Mouse (Mus musculus) adrenal gland (tissue): ENCODE measurements at regions not wholly inside any gene's neighbourhood (a gene's known extent, or its start where the extent isn't known, plus 50 kb on each side); places are given as distances from the start of the nearest gene placed in this dataset.
"Not testable (repeated sequence)": the region's sequence is repeated elsewhere in the genome, so short reads cannot be mapped to it uniquely, and the experiment has no call there.

Experiments used
- intact Hi-C: fragments of 180-260 bp; cut with DNase I; formaldehyde crosslinking; loops from one replicate; pipeline ENCODE4 v1.15.1; 2025

DNA sequence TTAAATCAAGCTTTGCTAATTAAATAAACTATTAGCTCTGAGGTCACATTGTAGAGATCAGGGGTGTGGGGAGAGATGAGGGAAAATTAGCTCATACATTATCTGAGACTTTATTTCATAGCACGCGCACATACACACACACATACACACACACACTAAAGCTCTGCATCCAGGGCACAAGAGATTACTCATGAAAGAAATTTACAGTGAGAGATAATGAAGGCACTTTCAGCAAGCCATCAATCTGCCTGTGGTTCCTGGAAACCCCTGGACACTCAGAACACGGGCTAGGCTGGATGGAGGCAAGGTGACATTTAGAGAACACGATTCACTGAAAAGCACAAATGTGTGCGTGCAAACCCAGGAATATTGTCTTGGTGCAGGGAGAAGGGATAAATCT lies 60.2 kb downstream of the Scg2 start:
- intact Hi-C loops: no loop called here

DNA sequence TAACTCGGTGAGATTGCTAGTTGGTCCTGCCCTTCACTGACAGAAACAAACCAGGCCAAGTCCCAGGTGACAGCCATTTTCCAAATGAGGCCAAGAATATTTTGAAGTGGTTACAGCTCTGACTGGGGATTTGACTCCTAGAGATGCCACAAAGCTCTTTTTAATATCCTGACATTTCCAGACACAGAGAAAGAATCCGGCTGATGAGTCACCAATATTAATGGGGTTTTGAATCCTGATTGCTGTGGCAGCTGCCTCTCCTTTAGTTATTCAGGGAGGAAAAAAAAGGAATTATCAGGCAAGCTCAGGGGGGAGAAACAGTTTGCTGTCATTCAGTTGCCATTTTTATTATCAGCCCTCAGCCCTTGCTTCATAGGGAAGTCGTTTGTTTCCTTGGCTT lies 65.1 kb downstream of the Scg2 start:
- intact Hi-C loops: no loop called here

DNA sequence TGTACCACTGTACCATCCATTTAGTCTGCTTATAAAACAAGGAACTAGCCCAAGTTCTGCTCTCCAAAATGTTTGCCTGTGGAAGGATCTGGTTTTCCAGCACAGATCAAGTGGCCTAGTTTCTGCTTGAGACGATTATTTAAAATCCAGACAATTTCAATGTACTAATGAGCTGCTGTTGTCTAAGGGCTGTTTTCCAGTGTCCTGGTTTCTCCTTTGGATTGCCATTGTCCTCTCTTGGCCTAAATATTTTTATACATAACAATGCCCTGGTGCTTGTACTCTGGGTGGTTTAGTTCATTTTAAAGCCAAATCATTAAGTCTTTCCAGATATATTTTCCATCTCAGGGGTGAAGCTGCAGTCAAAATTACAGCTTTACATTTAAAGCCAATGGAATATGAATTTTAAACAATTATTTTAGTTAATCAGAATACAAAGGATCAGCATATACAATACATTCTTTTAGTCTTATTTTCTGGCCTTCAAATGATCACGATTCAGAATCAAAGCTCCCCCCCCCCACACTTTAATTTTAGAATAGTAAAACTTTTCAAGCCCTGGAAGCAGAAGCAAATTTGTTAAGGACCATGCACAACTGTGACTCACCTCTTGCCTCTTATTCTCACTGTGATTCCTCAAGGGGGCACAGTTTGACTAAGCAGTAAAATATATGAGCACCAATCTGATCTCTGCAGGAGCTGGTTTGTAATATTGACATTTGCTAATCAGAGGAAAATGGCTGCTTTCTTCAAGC lies 82.5 kb downstream of the Scg2 start:
- intact Hi-C loops: no loop called here

DNA sequence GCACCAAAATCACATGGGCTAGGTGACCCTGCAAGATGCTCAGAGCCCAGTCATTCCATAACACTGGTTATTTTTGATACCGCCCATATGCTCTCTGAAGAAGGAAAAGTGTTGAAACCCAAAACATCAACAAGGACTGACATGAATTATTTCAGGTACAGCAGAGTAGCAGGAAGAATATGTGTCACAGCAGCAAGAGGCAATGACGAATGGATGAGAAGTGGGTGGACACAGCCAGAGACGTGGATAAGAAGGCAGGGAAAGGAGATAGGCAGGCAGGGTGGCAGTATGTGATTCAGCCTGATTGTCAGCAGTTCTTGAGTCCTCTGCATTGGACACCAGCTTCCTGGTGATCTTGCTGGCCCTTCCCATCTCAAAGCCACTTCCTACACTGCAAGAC lies 93.4 kb downstream of the Scg2 start:
- intact Hi-C loops: no loop called here

DNA sequence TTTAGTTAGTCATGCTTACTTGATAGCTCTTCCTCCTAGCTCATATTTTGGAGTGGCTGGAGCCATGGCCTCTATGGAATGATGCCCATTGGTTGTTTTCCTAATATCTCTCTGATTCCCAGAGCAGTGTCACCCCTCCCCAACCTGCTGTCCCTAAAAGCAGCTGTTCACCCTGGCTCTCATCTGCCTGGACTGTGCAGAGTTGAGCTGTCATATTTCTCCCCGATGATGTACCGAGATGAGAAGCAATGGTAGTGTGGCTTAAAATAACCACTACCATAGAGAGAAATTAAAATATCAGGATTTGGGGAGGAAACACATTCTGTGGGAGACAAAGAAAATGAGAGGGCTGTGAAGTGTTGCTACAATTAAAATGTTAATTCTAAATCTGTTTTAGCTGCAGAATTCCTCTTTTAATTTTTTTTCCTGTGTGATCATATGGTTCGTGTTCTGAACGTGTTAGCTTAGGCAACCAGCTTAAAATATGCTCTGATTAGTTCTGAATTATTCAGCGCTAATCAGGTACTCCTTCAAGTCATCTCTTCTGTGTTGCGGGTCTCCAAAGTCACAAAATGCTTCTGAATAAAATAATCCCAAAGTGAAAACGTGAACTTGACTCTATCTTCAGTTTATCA lies 104.3 kb downstream of the Scg2 start:
- intact Hi-C loops: no loop called here

DNA sequence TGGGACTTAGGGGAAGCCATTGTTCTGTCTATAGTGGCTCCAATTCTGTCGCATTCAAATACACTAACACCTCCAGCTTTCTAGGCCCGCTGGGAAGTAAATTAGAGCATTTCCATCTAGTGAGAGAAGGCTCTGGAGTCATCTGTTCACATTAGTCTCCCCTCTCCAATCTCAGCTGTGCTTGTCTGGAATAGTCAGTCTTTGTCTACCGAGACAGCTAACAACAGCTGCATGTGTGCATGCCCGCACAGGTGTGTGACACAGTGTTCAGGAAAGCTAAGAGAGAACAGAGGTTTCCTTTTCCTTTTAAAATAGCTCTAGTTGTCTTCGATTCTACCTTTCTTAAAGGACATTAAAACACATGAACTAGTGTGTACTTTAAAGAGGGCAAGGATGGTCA lies 122.7 kb downstream of the Scg2 start:
- intact Hi-C loops: no loop called here

DNA sequence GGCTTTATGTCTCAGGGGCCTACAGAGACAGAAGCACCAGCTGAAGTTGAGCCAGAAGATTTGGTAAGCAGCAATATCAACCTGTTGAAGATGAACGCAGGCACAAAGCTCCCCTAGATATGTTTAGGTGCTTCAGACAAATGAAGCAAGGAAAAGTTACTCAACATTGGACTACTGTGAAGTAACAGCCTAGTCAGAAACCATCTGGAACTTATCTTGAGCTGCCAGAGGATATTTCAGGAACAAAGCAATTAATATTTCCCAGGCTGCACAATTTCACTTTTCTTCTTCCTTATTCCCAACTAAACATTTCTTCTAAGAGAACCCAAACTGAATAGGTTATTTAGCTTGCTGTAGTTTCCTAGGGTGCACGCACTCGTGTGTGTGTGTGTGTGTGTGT lies 125.1 kb downstream of the Scg2 start:
- intact Hi-C loops: no loop called here

DNA sequence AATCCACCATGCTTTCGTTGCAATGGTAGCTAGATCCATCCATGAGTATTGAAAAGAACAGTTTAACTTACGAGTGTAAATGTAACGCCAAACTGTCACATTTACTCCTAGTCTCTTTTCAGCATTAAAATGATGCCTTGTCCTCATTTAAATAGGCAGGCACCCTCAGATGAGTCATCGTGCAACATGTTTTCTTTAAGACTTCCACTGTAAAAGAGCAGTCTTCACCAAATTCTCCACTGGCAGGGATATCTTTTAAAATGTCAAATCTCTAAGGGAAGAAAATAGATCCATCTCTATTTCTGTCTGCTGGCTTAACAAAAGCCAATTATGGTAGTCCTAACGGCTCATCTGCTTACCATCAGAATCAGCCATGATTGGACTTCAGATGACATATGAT lies 127.8 kb downstream of the Scg2 start:
- intact Hi-C loops: no loop called here

DNA sequence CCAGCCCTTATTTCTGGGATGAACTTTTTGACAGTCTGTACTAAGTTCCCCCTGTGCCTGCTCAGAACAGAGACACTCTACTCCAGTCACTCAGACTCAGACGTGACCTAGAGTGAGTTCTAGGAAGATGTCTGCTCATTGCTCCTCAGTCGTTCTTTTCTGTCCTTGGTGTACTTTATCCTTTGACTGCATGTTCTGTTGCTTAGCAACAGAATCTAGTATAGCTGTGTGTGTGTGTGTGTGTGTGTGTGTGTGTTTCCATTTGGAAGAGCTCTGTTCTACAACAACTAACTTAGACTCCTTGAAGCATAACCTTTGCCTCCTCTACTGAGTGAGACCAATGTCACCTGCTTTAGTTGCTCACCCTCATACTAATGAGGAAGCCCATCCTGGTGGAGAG lies 136.3 kb downstream of the Scg2 start:
- intact Hi-C loops: no loop called here

DNA sequence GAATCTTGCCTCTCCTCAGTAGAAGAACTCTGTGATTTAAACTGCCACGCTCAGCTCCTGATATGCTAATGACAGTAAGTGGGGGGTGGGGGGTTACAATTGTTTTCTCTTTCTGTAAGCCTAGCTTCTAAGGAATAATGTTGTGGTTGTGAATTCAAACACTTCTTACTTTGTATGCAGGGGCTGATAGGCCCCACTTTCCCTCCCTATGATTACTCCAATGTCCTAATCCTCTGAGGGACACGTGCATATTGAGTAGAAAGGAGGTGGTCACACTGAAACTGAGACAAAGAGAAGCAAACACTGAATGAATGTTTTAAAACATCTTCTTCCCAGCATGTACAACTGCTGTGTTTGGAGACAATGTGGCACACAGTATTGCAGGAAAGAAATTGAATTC lies 140.3 kb downstream of the Scg2 start:
- intact Hi-C loops: loop anchor here (10.0 kb wide), 1 partner anchor 505 kb away; no protein-coding TSS in a partner anchor

DNA sequence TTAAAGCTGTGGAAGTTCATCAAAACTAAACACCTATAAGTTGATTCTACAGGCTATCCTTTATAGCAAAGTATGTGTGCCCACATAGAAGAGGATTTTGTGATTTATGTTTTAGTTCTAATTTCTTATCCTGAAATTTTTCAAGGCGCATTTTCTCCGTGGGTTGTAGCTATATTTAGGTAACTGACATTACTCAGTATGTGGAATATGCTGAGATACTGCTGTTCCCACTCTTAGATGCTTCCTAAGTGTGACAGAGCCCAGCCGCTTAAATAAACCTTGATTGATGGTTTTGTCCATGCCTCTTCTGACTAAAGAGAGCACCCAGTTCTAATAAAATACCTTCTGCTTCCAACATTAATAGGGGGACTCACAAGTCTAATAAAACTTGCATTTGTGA lies 180.2 kb downstream of the Scg2 start:
- intact Hi-C loops: no loop called here

DNA sequence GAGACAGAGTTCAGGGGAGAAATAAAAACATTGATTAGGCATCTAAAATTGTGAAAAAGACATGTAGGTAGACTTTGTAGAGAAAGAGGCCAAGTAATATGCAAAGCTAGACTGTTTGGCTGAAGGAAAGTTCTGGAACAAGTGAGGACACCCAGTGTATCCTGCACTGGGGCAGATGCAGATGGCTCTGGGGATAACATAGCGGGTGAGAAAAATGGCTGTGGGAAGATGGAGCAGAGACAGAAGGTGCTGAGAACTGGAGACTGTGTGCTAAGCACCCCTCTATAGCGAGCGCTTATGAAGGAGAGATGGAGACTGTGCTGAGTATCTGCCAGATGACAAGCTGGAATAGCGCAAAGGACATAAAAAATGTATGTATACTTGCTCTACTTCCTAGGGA lies 226.9 kb downstream of the Scg2 start:
- intact Hi-C loops: no loop called here

DNA sequence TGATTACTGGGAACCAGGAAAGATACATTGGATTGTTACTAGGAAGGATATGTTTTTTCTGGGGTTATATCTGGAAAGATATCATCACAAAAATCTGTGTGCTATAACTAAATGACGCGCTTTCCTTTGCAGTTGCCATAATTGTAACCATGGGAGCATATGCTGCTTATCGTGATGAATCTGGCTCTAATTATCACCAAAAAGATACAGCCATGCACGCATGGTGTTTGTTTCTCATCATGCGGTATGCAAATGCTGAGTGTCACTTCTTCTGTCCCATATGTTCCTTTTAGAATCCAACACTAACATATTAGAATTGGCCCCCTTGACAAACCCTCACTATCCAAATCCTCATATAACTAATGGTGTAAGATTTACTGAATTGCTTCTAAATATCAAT lies 227.4 kb downstream of the Scg2 start:
- intact Hi-C loops: no loop called here

DNA sequence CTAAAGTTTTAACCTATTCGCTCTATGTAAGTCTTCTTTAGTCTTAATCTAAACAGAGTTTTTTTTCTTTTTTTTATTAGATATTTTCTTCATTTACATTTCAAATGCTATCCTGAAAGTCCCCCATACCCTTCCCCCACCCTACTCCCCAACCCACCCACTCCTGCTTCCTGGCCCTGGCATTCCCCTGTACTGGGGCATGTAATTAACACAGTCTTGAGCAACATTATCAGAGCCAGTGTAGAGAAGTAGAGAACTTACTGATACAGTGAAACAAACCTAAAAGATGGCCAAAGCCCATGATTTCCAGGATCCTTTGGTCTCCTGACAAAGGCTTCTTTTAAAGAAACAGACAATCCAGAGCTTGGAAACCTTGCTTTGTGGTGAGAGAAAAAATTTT lies 227.9 kb downstream of the Scg2 start:
- intact Hi-C loops: not testable (repeated sequence)

DNA sequence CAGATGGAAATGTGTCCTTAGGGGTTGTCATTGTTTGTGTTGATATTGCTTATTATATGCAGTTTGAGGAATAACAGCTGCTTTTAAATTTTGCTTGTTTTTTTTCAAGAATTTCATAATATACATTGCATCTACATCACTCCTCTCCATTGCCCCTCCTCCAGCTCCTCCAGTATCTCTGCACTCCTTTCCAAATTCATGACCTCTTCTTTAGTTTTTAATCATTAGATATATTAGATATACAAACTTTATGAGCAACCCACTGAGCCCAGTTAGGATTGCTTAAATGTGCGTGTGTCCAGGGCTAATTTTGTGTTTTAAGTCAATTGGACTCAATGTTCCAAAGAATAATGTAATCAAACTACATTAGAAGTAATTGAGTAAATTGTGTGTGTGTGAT lies 232.7 kb downstream of the Scg2 start:
- intact Hi-C loops: no loop called here

DNA sequence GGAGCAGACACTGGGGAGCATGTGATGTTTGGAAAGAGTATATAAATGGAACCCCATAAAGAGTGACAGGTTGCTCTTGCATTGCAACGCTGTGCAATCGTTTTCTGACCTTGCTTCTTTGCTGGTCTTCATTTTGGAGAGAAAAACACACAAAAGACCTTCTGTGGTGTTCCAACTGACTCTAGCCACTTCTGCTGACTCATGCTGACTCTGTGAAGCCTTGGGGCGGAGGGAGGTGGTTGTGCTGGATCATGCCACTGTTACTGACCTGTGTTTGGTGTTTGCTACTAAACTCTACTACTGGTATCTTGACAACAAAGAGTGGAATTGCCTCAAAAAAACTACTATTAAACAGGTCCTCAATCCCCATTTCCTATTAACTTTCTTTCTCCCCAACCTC lies 242.2 kb downstream of the Scg2 start:
- intact Hi-C loops: no loop called here

DNA sequence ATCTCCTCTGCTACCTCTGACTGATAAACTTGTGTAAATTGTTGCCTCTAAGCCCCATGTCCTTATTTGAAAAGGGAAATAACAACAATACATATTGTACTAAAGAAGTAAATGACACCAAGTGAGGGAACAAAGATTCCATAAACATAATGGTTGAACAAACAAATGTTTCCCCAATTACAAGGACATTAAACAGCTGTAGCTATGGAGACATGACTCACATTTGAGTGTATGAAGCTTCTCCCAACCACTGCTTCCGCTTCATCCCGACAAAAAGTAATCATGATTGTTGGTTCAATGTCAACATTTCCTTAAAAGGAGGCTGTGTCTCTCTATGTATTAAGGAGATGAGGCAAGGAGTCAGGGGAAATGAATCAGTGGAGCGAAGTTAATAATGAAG lies 248.9 kb downstream of the Scg2 start:
- intact Hi-C loops: loop anchor here (5.0 kb wide), 1 partner anchor 469 kb away; no protein-coding TSS in a partner anchor

DNA sequence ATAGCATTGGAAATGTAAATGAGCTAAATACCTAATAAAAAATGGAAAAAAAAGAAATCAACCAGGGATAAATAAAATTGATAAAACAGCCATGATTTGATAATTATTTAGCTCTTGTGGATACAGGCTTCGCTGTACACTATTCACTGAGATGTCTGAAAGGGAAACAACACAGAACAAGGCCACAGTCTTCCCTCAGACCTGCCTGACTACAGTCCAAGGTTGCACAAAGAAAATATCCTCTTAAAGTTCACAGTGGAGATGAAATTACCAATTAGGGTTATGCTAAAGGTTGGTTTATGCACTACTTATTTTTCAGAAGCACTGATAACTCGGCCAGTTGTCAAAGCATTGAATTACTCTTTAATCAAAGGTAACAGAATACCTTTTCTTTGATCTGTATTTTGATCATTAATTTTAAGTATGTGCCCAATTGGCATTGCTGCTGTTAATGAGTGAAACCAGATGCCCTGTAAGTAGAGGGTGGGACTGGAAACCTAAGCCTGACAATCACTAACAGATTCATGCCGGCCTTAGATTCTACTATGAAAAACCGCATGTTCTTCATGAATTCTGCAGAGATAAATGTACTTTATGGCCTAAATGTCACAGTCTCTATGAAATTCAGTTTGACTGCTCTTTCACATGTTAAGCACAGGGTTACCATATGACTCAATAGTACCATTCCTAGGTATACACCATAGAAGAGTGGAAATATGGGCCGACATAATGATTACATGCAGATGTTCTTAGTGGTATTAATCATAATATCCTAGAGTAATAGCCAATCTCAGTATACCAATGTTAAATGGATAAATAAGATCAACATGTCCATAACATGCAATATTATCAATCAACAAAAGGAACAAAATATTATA lies 256.1 kb downstream of the Scg2 start:
- intact Hi-C loops: no loop called here

DNA sequence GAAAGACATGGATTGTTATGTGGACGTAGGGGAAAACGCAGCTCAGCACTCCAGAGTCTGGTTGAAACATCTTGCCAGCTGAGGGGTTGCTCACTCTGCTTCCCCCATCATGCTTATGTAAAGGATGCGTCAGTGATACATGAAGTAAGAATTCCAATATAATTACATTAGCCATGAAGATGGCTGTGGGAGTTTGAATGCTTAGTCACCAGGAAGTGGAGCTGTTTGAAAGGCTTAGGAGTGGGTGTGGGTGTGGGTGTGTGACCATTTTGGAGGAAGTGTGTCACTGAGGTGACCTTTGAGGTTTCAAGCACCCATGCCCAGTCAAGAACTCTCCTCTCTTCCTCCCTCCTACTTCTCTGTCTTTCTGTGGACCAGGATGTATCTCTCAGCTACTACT lies 295.8 kb downstream of the Scg2 start:
- intact Hi-C loops: no loop called here
